Mouse (Mus musculus) hindbrain, embryonic 11.5 days (tissue): ENCODE measurements around the gene Syt12. TPM values are rescaled to one million over a fixed set of nuclear protein-coding genes. Genes with fewer than 3 reads are reported as not detected.
A peak's percentile ranks its signal among the peaks of the same experiment; 100 is the strongest.

ENCODE experiments used
- ATAC-seq: fragments of 200-750 bp; cut with Nextera tagmentation; 2 replicates; pipeline ENCODE4 v1.8.0; 2017; ENCODE audit warnings: mild to moderate bottlenecking, moderate TSS enrichment, moderate library complexity; ENCODE audit not compliant: low FRiP score
- DNase-seq: peaks from one replicate; pipeline ENCODE4 v3.0.0-alpha.2; 2015; ENCODE audit warnings: low spot score
- H3K27ac ChIP-seq: fragments of 300-500 bp; sonication (generic); 2 replicates; pipeline ENCODE4 v1.5.1; 2014; ENCODE audit warnings: mild to moderate bottlenecking, low read depth, low read length
- H3K27me3 ChIP-seq: fragments of 300-500 bp; sonication (generic); 2 replicates; pipeline ENCODE4 v1.6.1; 2014; ENCODE audit warnings: mild to moderate bottlenecking, low read length, moderate library complexity, mixed read lengths; ENCODE audit not compliant: control insufficient read depth, insufficient read depth
- H3K36me3 ChIP-seq: fragments of 300-500 bp; sonication (generic); 2 replicates; pipeline ENCODE4 v1.6.1; 2014; ENCODE audit warnings: mild to moderate bottlenecking, low read length, moderate library complexity, mixed read lengths; ENCODE audit not compliant: control insufficient read depth, insufficient read depth
- H3K4me1 ChIP-seq: fragments of 300-500 bp; sonication (generic); replicated peaks from 2 replicates; pipeline ENCODE4 v1.6.1; 2014; ENCODE audit warnings: low read length, mixed read lengths; ENCODE audit not compliant: control insufficient read depth, insufficient read depth
- H3K4me2 ChIP-seq: fragments of 300-500 bp; sonication (generic); replicated peaks from 2 replicates; pipeline ENCODE4 v1.6.1; 2014; ENCODE audit warnings: mild to moderate bottlenecking, low read depth, low read length
- H3K4me3 ChIP-seq: fragments of 300-500 bp; sonication (generic); 2 replicates; pipeline ENCODE4 v1.5.1; 2014; ENCODE audit warnings: low read depth, low read length
- H3K9ac ChIP-seq: fragments of 300-500 bp; sonication (generic); 2 replicates; pipeline ENCODE4 v1.6.1; 2014; ENCODE audit warnings: low read depth, low read length
- H3K9me3 ChIP-seq: fragments of 300-500 bp; sonication (generic); 2 replicates; pipeline ENCODE4 v1.6.1; 2016; ENCODE audit warnings: low read length; ENCODE audit not compliant: control insufficient read depth
- WGBS: fragments of 180-500 bp; shearing (Covaris S2); extraction: QIAGEN DNeasy Blood & Tissue Kit; methylation state at CpG from one replicate; pipeline ENCODE4 v1.1.7; 2014; 5-methylcytosine and 5-hydroxymethylcytosine counted together
- polyA plus RNA-seq: library from polyadenylated mRNA; unstranded; fragments of >200 nt; fragmentation: Nextera tagmentation; extraction: Ambion mirVana; gene quantifications from 2 replicates; pipeline ENCODE4 v1.2.1, GENCODE M21; 2014

Syt12 gene
- polyA plus RNA-seq, 1 experiment from 2014 or later, result 0.99 TPM

GRCm38 (mm10) chr19:4396998-4397797 is 80.0 kb downstream of the Syt12 start:
- under 1% methylated on average over 58 of the region's 90 CpGs for WGBS
- peak overlapping the region; percentile 99 for H3K9ac ChIP-seq
- H3K4me2 ChIP-seq, result peak overlapping the region; percentile 89
- H3K4me3 ChIP-seq, result peak overlapping the region; percentile 100
- DNase-seq (peak; percentile 100), ATAC-seq (peak; percentile 92)
- H3K27ac ChIP-seq, result peak overlapping the region; percentile 96
- H3K4me1 ChIP-seq, result no peaks in the 10 kb centered on the region
- no peaks in the 10 kb centered on the region for H3K9me3 ChIP-seq
- H3K36me3 ChIP-seq, result no peaks in the 10 kb centered on the region
- no peaks in the 10 kb centered on the region for H3K27me3 ChIP-seq

- Histone ChIP-seq H3K27ac (peak overlapping the region; percentile 96), H3K9me3 (no peaks in the 10 kb centered on the region), H3K27me3 (no peaks in the 10 kb centered on the region), H3K36me3 (no peaks in the 10 kb centered on the region), H3K4me2 (peak overlapping the region; percentile 73), H3K4me3 (peak overlapping the region; percentile 100), H3K9ac (peak overlapping the region; percentile 99), H3K4me1 (no peaks in the 10 kb centered on the region)
- DNase-seq, result peak; percentile 48
- under 1% methylated on average over 47 of the region's 80 CpGs for WGBS
- peak; percentile 71 for ATAC-seq
Observed at GRCm38 (mm10) chr19:4396081-4396997, 80.9 kb downstream of the Syt12 start.

Other genes with a start within 250 kb of the Syt12 start
- 11.0 and 17.9 TPM in 2 replicates for gene Pold4, start 245.5 kb downstream of the Syt12 start, polyA plus RNA-seq
- gene Ssh3, start 208.3 kb downstream of the Syt12 start, polyA plus RNA-seq, result 2.8 and 3.9 TPM in 2 replicates
- 8.6 and 11.0 TPM in 2 replicates for gene Ankrd13d, start 194.3 kb downstream of the Syt12 start, polyA plus RNA-seq
- gene Grk2, start 171.2 kb downstream of the Syt12 start, polyA plus RNA-seq, result 12.5 and 13.9 TPM in 2 replicates
- gene Kdm2a, start 79.2 kb downstream of the Syt12 start, polyA plus RNA-seq, result 42.1 and 44.0 TPM in 2 replicates
- gene Rhod, start 38.0 kb downstream of the Syt12 start, polyA plus RNA-seq, result 14.0 and 15.2 TPM in 2 replicates
- not detected in 2 replicates for gene 2010003K11Rik, start 21.1 kb upstream of the Syt12 start, polyA plus RNA-seq
- gene Pcx, start 33.0 kb upstream of the Syt12 start, polyA plus RNA-seq, result 11.8 and 13.4 TPM in 2 replicates
- 7.7 and 9.0 TPM in 2 replicates for gene Lrfn4, start 138.2 kb upstream of the Syt12 start, polyA plus RNA-seq
- 59.8 and 64.4 TPM in 2 replicates for gene Rce1, start 148.2 kb upstream of the Syt12 start, polyA plus RNA-seq
- gene Gm960, start 221.2 kb upstream of the Syt12 start, polyA plus RNA-seq, result 2.7 and 4.9 TPM in 2 replicates
- gene Sptbn2, start 233.7 kb upstream of the Syt12 start, polyA plus RNA-seq, result 17.4 and 18.7 TPM in 2 replicates